Mouse (Mus musculus): ENCODE measurements at regions not wholly inside any gene's neighbourhood (a gene's known extent, or its start where the extent isn't known, plus 50 kb on each side); places are given as distances from the start of the nearest gene placed in this dataset.
A peak's percentile ranks its signal among the peaks of the same experiment; 100 is the strongest.

- no peak for DNase-seq (ENCODE audit: low read depth, low spot score)
Measured at GRCm38 (mm10) chr12:45437271-45437670, 362.8 kb upstream of the Stxbp6 start.

GRCm38 (mm10) chr12:45399436-45399835, 324.9 kb upstream of the Stxbp6 start:
- DNase-seq (ENCODE audit: low read depth, low spot score) = no peak

GRCm38 (mm10) chr12:45384864-45385263, 310.4 kb upstream of the Stxbp6 start:
- DNase-seq (ENCODE audit: low read depth, low spot score) = peak; percentile 58

All from ES-CJ7 (cell line).